Mouse (Mus musculus) midbrain, embryonic 11.5 days (tissue): ENCODE measurements at regions not wholly inside any gene's neighbourhood (a gene's known extent, or its start where the extent isn't known, plus 50 kb on each side); places are given as distances from the start of the nearest gene placed in this dataset.
"Not testable (repeated sequence)": the region's sequence is repeated elsewhere in the genome, so short reads cannot be mapped to it uniquely, and the experiment has no call there.

Experiments
- ATAC-seq: fragments of 200-750 bp; cut with Nextera tagmentation; 2 replicates; pipeline ENCODE4 v1.8.0; 2017; ENCODE audit warnings: moderate TSS enrichment, moderate library complexity; ENCODE audit not compliant: low FRiP score
- DNase-seq: peaks from one replicate; pipeline ENCODE4 v3.0.0; 2015; ENCODE audit warnings: low spot score; ENCODE audit errors: missing footprints
- H3K27ac ChIP-seq: fragments of 300-500 bp; sonication (generic); 2 replicates; pipeline ENCODE4 v1.5.1; 2014; ENCODE audit warnings: low read depth, low read length
- H3K27me3 ChIP-seq: fragments of 300-500 bp; sonication (generic); 2 replicates; pipeline ENCODE4 v1.6.1; 2014; ENCODE audit warnings: mild to moderate bottlenecking, low read length, moderate library complexity, mixed read lengths; ENCODE audit not compliant: control insufficient read depth, insufficient read depth
- H3K36me3 ChIP-seq: fragments of 300-500 bp; sonication (generic); 2 replicates; pipeline ENCODE4 v1.6.1; 2014; ENCODE audit warnings: mild to moderate bottlenecking, low read length, moderate library complexity, mixed read lengths; ENCODE audit not compliant: control insufficient read depth, insufficient read depth
- H3K4me1 ChIP-seq: fragments of 300-500 bp; sonication (generic); 2 replicates; pipeline ENCODE4 v1.6.1; 2014; ENCODE audit warnings: low read length; ENCODE audit not compliant: control insufficient read depth, insufficient read depth
- H3K4me2 ChIP-seq: fragments of 300-500 bp; sonication (generic); 2 replicates; pipeline ENCODE4 v1.6.1; 2014; ENCODE audit warnings: mild to moderate bottlenecking, moderate library complexity
- H3K4me3 ChIP-seq: fragments of 300-500 bp; sonication (generic); 2 replicates; pipeline ENCODE4 v1.5.1; 2014; ENCODE audit warnings: low read depth, low read length
- H3K9ac ChIP-seq: fragments of 300-500 bp; sonication (generic); 2 replicates; pipeline ENCODE4 v1.6.1; 2014; ENCODE audit warnings: low read length
- H3K9me3 ChIP-seq: fragments of 300-500 bp; sonication (generic); 2 replicates; pipeline ENCODE4 v1.6.1; 2016; ENCODE audit warnings: low read length; ENCODE audit not compliant: control insufficient read depth
- WGBS: fragments of 180-500 bp; shearing (Covaris S2); extraction: QIAGEN DNeasy Blood & Tissue Kit; methylation state at CpG from one replicate; pipeline ENCODE4 v1.1.7; 2014; 5-methylcytosine and 5-hydroxymethylcytosine counted together

GRCm38 (mm10) chr6:19855476-19855875 is 989.4 kb downstream of the Ankrd7 start:
- H3K36me3 ChIP-seq, H3K4me3 ChIP-seq, ATAC-seq, H3K9ac ChIP-seq, H3K9me3 ChIP-seq, DNase-seq, H3K27me3 ChIP-seq, H3K27ac ChIP-seq, H3K4me1 ChIP-seq, H3K4me2 ChIP-seq: not testable (repeated sequence)
- no CpG with 5 or more reads among the region's 1 CpGs for WGBS

GRCm38 (mm10) chr6:19864101-19864500 is 998.0 kb downstream of the Ankrd7 start:
- H3K36me3 ChIP-seq: no peaks in the 10 kb centered on the region
- DNase-seq (no peak), ATAC-seq (no peak)
- no peak overlapping the region for H3K4me2 ChIP-seq
- H3K27ac ChIP-seq: no peak overlapping the region
- no peaks in the 10 kb centered on the region for H3K4me1 ChIP-seq
- WGBS: 86% methylated on average over 2 of the region's 2 CpGs
- H3K9ac ChIP-seq: no peak overlapping the region
- H3K27me3 ChIP-seq: no peaks in the 10 kb centered on the region
- no peaks in the 10 kb centered on the region for H3K9me3 ChIP-seq
- H3K4me3 ChIP-seq: no peak overlapping the region

GRCm38 (mm10) chr6:19869697-19870096 is 1003.6 kb downstream of the Ankrd7 start:
- H3K9me3 ChIP-seq: no peaks in the 10 kb centered on the region
- H3K36me3 ChIP-seq: no peaks in the 10 kb centered on the region
- no peak overlapping the region for H3K27ac ChIP-seq
- 89% methylated on average over 1 of the region's 1 CpGs for WGBS
- H3K4me1 ChIP-seq: no peaks in the 10 kb centered on the region
- no peak overlapping the region for H3K4me2 ChIP-seq
- no peak for ATAC-seq
- no peak for DNase-seq
- H3K9ac ChIP-seq: no peak overlapping the region
- no peak overlapping the region for H3K4me3 ChIP-seq
- H3K27me3 ChIP-seq: no peaks in the 10 kb centered on the region

- Histone ChIP-seq H3K27ac (no peak overlapping the region), H3K4me1 (no peaks in the 10 kb centered on the region), H3K4me3 (no peak overlapping the region), H3K9me3 (no peaks in the 10 kb centered on the region), H3K27me3 (no peaks in the 10 kb centered on the region), H3K36me3 (no peaks in the 10 kb centered on the region), H3K4me2 (no peak overlapping the region), H3K9ac (no peak overlapping the region)
- 100% methylated on average over 1 of the region's 1 CpGs for WGBS
- ATAC-seq: no peak
- no peak for DNase-seq
These were observed 1045.1 kb downstream of the Ankrd7 start for GRCm38 (mm10) chr6:19911181-19911580.

GRCm38 (mm10) chr6:19941784-19942183 is 1075.7 kb downstream of the Ankrd7 start:
- not testable (repeated sequence) for H3K27ac ChIP-seq, H3K9ac ChIP-seq, ATAC-seq, DNase-seq, H3K36me3 ChIP-seq, H3K4me2 ChIP-seq, H3K4me1 ChIP-seq, H3K27me3 ChIP-seq, H3K9me3 ChIP-seq, H3K4me3 ChIP-seq
- WGBS: 80% methylated on average over 4 of the region's 4 CpGs

GRCm38 (mm10) chr6:19944334-19944733 is 1078.2 kb downstream of the Ankrd7 start:
- H3K4me3 ChIP-seq: no peak overlapping the region
- ATAC-seq: no peak
- no peaks in the 10 kb centered on the region for H3K4me1 ChIP-seq
- H3K36me3 ChIP-seq: no peaks in the 10 kb centered on the region
- no peaks in the 10 kb centered on the region for H3K27me3 ChIP-seq
- no peak overlapping the region for H3K4me2 ChIP-seq
- H3K9ac ChIP-seq: no peak overlapping the region
- no peak overlapping the region for H3K27ac ChIP-seq
- DNase-seq: no peak
- H3K9me3 ChIP-seq: no peaks in the 10 kb centered on the region

GRCm38 (mm10) chr6:19945693-19946092 is 1079.6 kb downstream of the Ankrd7 start:
- Histone ChIP-seq H3K9me3 (no peaks in the 10 kb centered on the region), H3K4me2 (no peak overlapping the region), H3K27ac (no peak overlapping the region), H3K4me3 (no peak overlapping the region), H3K9ac (no peak overlapping the region), H3K4me1 (no peaks in the 10 kb centered on the region), H3K27me3 (no peaks in the 10 kb centered on the region), H3K36me3 (no peaks in the 10 kb centered on the region)
- ATAC-seq: no peak
- no peak for DNase-seq
- 82% methylated on average over 4 of the region's 4 CpGs for WGBS

- Histone ChIP-seq H3K27me3 (no peaks in the 10 kb centered on the region), H3K4me1 (no peaks in the 10 kb centered on the region), H3K27ac (no peak overlapping the region), H3K4me3 (no peak overlapping the region), H3K4me2 (no peak overlapping the region), H3K9me3 (no peaks in the 10 kb centered on the region), H3K36me3 (no peaks in the 10 kb centered on the region), H3K9ac (no peak overlapping the region)
- DNase-seq: no peak
- 38% methylated on average over 1 of the region's 1 CpGs for WGBS
- ATAC-seq: no peak
These were observed 1109.8 kb downstream of the Ankrd7 start for GRCm38 (mm10) chr6:19975898-19976297.

- DNase-seq: no peak
- 84% methylated on average over 1 of the region's 1 CpGs for WGBS
- Histone ChIP-seq H3K36me3 (no peaks in the 10 kb centered on the region), H3K9ac (no peak overlapping the region), H3K27me3 (no peaks in the 10 kb centered on the region), H3K4me2 (no peak overlapping the region), H3K4me1 (no peaks in the 10 kb centered on the region), H3K27ac (no peak overlapping the region), H3K4me3 (no peak overlapping the region), H3K9me3 (no peaks in the 10 kb centered on the region)
- ATAC-seq: no peak
These were observed 1125.7 kb downstream of the Ankrd7 start for GRCm38 (mm10) chr6:19991829-19992228.

GRCm38 (mm10) chr6:20028466-20028865 is 1162.3 kb downstream of the Ankrd7 start:
- Histone ChIP-seq H3K4me3 (no peak overlapping the region), H3K9ac (no peak overlapping the region), H3K9me3 (no peaks in the 10 kb centered on the region), H3K36me3 (no peaks in the 10 kb centered on the region), H3K4me2 (no peak overlapping the region), H3K4me1 (no peaks in the 10 kb centered on the region), H3K27ac (no peak overlapping the region), H3K27me3 (no peaks in the 10 kb centered on the region)
- DNase-seq (no peak), ATAC-seq (no peak)
